Comparison of ENCODE assay signal across 8 mouse cellular contexts in genomic region chr19:10204616-10205001, GRCm38 (mm10). TPM values are rescaled to one million over a fixed set of nuclear protein-coding genes. Genes with fewer than 3 reads are reported as not detected.
DNase-seq lines count a peak whose midpoint lies in the region; ATAC-seq and TF ChIP-seq lines count a peak whose summit lies in the region.

No protein-coding gene starts in this region.

- TF ChIP-seq POLR2A in thymus, adult 2 months (IDR thresholded peaks at IDR 0.05; ENCODE audit: control insufficient read depth, extremely low read depth, insufficient read depth, low read length, poor library complexity): no peak

- no peak overlapping the region for H3K27ac ChIP-seq in thymus, adult 2 months (ENCODE audit: control insufficient read depth, insufficient read depth, low read length)
- no peak overlapping the region for H3K27ac ChIP-seq in brown adipose tissue, adult 24 weeks (replicated peaks; ENCODE audit: low read depth, low read length)
- H3K27ac ChIP-seq in forebrain, embryonic 14.5 days (ENCODE audit: low read depth, low read length): no peak overlapping the region
- H3K27ac ChIP-seq in intestine, embryonic 15.5 days: peak overlapping the region; percentile 78

- no peak overlapping the region for H3K4me3 ChIP-seq in thymus, adult 2 months (ENCODE audit: control insufficient read depth, insufficient read depth, low read length)
- H3K4me3 ChIP-seq in brown adipose tissue, adult 24 weeks (ENCODE audit: insufficient read depth, low read depth, low read length): peak overlapping the region; percentile 93
- peak overlapping the region; percentile 77 for H3K4me3 ChIP-seq in forebrain, embryonic 14.5 days (ENCODE audit: low read depth, low read length)
- peak overlapping the region; percentile 82 for H3K4me3 ChIP-seq in intestine, embryonic 15.5 days (replicated peaks)

- H3K9ac ChIP-seq in forebrain, embryonic 14.5 days (ENCODE audit: low read length): peak overlapping the region; percentile 75
- H3K9ac ChIP-seq in intestine, embryonic 15.5 days: peak overlapping the region; percentile 80

- peak; percentile 34 for DNase-seq in thymus, adult 2 months
- DNase-seq in thymus, postnatal 10 days (ENCODE audit: low spot score in 2 of 2): no peak
- DNase-seq in forebrain, embryonic 14.5 days (ENCODE audit: low spot score): peak; percentile 41
- DNase-seq in lung, adult 18-20 months: peak; percentile 64 to 82
- DNase-seq in frontal cortex, postnatal 25 days (ENCODE audit: low spot score in 2 of 2): no peak

- no peaks in the 10 kb centered on the region for H3K27me3 ChIP-seq in thymus, adult 2 months (ENCODE audit: control insufficient read depth, insufficient read depth, low read length)
- H3K27me3 ChIP-seq in forebrain, embryonic 14.5 days (replicated peaks; ENCODE audit: control insufficient read depth, insufficient read depth, low read length): no peaks in the 10 kb centered on the region
- H3K27me3 ChIP-seq in intestine, embryonic 15.5 days (replicated peaks): no peaks in the 10 kb centered on the region

- 0 out of 2 replicates have a peak, but pooled peaks have one; percentile 13 for ATAC-seq in forebrain, embryonic 14.5 days
- peak; percentile 43 for ATAC-seq in intestine, embryonic 15.5 days
- peak; percentile 47; the same call in 1 of the 2 replicates for ATAC-seq in neutrophil, adult 5-6 weeks (ENCODE audit: extremely low read depth, insufficient number of reproducible peaks, low FRiP score, poor library complexity, severe bottlenecking)

- WGBS in thymus, adult 2 months: 2% methylated on average over 5 of the region's 5 CpGs
- WGBS in forebrain, embryonic 14.5 days: 2% methylated on average over 5 of the region's 5 CpGs
- 2% methylated on average over 5 of the region's 5 CpGs for WGBS in intestine, embryonic 15.5 days

- H3K9me3 ChIP-seq in forebrain, embryonic 14.5 days (replicated peaks; ENCODE audit: control insufficient read depth, low read length): no peaks in the 10 kb centered on the region
- no peaks in the 10 kb centered on the region for H3K9me3 ChIP-seq in intestine, embryonic 15.5 days

- TF ChIP-seq CTCF in thymus, adult 2 months (IDR thresholded peaks at IDR 0.05; ENCODE audit: borderline replicate concordance, control insufficient read depth, extremely low read depth, insufficient read depth, low read length, poor library complexity): no peak

- H3K4me2 ChIP-seq in forebrain, embryonic 14.5 days (ENCODE audit: low read length): peak overlapping the region; percentile 65
- peak overlapping the region; percentile 80 for H3K4me2 ChIP-seq in intestine, embryonic 15.5 days (replicated peaks)

- peaks cover 3% of the 10 kb centered on the region; the same call in 1 of the 2 replicates for H3K4me1 ChIP-seq in thymus, adult 2 months (replicated peaks; ENCODE audit: control insufficient read depth, insufficient read depth, low read length)
- peaks cover 4% of the 10 kb centered on the region; the same call in 1 of the 2 replicates for H3K4me1 ChIP-seq in brown adipose tissue, adult 24 weeks (ENCODE audit: control insufficient read depth, insufficient read depth, insufficient read length, low read length)
- peaks cover 13% of the 10 kb centered on the region for H3K4me1 ChIP-seq in forebrain, embryonic 14.5 days (ENCODE audit: control insufficient read depth, insufficient read depth, low read length)
- peaks cover 16% of the 10 kb centered on the region for H3K4me1 ChIP-seq in intestine, embryonic 15.5 days (replicated peaks)

- peaks cover 17% of the 10 kb centered on the region for H3K36me3 ChIP-seq in thymus, adult 2 months (ENCODE audit: control insufficient read depth, insufficient read depth, low read length)
- H3K36me3 ChIP-seq in forebrain, embryonic 14.5 days (ENCODE audit: control insufficient read depth, insufficient read depth, low read length): peaks cover 52% of the 10 kb centered on the region
- H3K36me3 ChIP-seq in intestine, embryonic 15.5 days: peaks cover 29% of the 10 kb centered on the region

RNA-seq across cellular contexts. Expression of gene Fen1, which starts 0.6 kb away (rescaled TPM):
- 43.8 and 57.8 TPM in 2 replicates for polyA plus RNA-seq in thymus, adult 2 months (2012; rRNA removed)
- 1.4 and 2.1 TPM in 2 replicates for polyA plus RNA-seq in brown adipose tissue, adult 24 weeks (2012; ENCODE audit: insufficient read depth, insufficient read length, missing spikeins)
- polyA plus RNA-seq in forebrain, embryonic 14.5 days (2014; fragmentation: Nextera tagmentation; extraction: Ambion mirVana): 53.4 and 63.9 TPM in 2 replicates
- polyA plus RNA-seq in intestine, embryonic 15.5 days (2015; fragmentation: Nextera tagmentation; extraction: Ambion mirVana): 92.2 and 97.4 TPM in 2 replicates
- total RNA-seq in neutrophil, adult 5-6 weeks (2017): 17.2 and 18.9 TPM in 2 replicates

RNA-seq across cellular contexts. Expression of gene Tmem258, which starts 0.8 kb away (rescaled TPM):
- polyA plus RNA-seq in thymus, adult 2 months (2012; rRNA removed): 159 and 189 TPM in 2 replicates
- polyA plus RNA-seq in brown adipose tissue, adult 24 weeks (2012; ENCODE audit: insufficient read depth, insufficient read length, missing spikeins): 175 and 198 TPM in 2 replicates
- polyA plus RNA-seq in forebrain, embryonic 14.5 days (2014; fragmentation: Nextera tagmentation; extraction: Ambion mirVana): 380 and 505 TPM in 2 replicates
- polyA plus RNA-seq in intestine, embryonic 15.5 days (2015; fragmentation: Nextera tagmentation; extraction: Ambion mirVana): 470 and 520 TPM in 2 replicates
- total RNA-seq in neutrophil, adult 5-6 weeks (2017): 57.5 and 74.8 TPM in 2 replicates

RNA-seq across cellular contexts. Expression of gene Fads1, which starts 21.9 kb away (rescaled TPM):
- 50.2 and 51.4 TPM in 2 replicates for polyA plus RNA-seq in thymus, adult 2 months (2012; rRNA removed)
- 11.0 and 13.5 TPM in 2 replicates for polyA plus RNA-seq in brown adipose tissue, adult 24 weeks (2012; ENCODE audit: insufficient read depth, insufficient read length, missing spikeins)
- 104 and 125 TPM in 2 replicates for polyA plus RNA-seq in forebrain, embryonic 14.5 days (2014; fragmentation: Nextera tagmentation; extraction: Ambion mirVana)
- polyA plus RNA-seq in intestine, embryonic 15.5 days (2015; fragmentation: Nextera tagmentation; extraction: Ambion mirVana): 145 and 146 TPM in 2 replicates
- 0.23 and 3.2 TPM in 2 replicates for total RNA-seq in neutrophil, adult 5-6 weeks (2017)

RNA-seq across cellular contexts. Expression of gene Myrf, which starts 35.9 kb away (rescaled TPM):
- polyA plus RNA-seq in thymus, adult 2 months (2012; rRNA removed): 2.7 and 4.9 TPM in 2 replicates
- polyA plus RNA-seq in brown adipose tissue, adult 24 weeks (2012; ENCODE audit: insufficient read depth, insufficient read length, missing spikeins): 0.44 and 0.50 TPM in 2 replicates
- polyA plus RNA-seq in forebrain, embryonic 14.5 days (2014; fragmentation: Nextera tagmentation; extraction: Ambion mirVana): 0.20 and 0.40 TPM in 2 replicates
- polyA plus RNA-seq in intestine, embryonic 15.5 days (2015; fragmentation: Nextera tagmentation; extraction: Ambion mirVana): 12.0 and 14.4 TPM in 2 replicates
- 0.12 TPM in 1 of 2 replicates, not detected in the other for total RNA-seq in neutrophil, adult 5-6 weeks (2017)

Comparison
In these comparisons a context has a peak if more than half of its experiments do, and no peak if none do; other contexts are left out.
1. DNase-seq: peak in thymus, adult 2 months (single experiment), forebrain, embryonic 14.5 days (single experiment) and lung, adult 18-20 months (2 of 2); none in thymus, postnatal 10 days (0 of 2) and frontal cortex, postnatal 25 days (0 of 2).
2. RNA of gene Fen1, which starts 0.6 kb away (polyA plus RNA-seq): 92.2 to 97.4 TPM in intestine, embryonic 15.5 days, 53.4 to 63.9 TPM in forebrain, embryonic 14.5 days and 43.8 to 57.8 TPM in thymus, adult 2 months; 1.4 to 2.1 TPM in brown adipose tissue, adult 24 weeks; every median in the first group is over 10 times any median in the second.
3. Peak in every context shown above with its lines, with median percentiles within 50 percentile points of each other: ATAC-seq.